Mouse (Mus musculus): ENCODE data around the gene Cdc14b.
A peak's percentile ranks its signal among the peaks of the same experiment; 100 is the strongest.

The Cdc14b gene

GRCm38 (mm10) chr13:64178746-64179652, 96.1 kb downstream of the Cdc14b start:
- no peak for DNase-seq (ENCODE audit: low spot score)

- no peak for DNase-seq (ENCODE audit: low spot score)
Measured at GRCm38 (mm10) chr13:64178000-64178399, 97.1 kb downstream of the Cdc14b start.

GRCm38 (mm10) chr13:64169746-64170145, 105.3 kb downstream of the Cdc14b start:
- no peak for DNase-seq (ENCODE audit: low spot score)

GRCm38 (mm10) chr13:64163147-64163715, 111.9 kb downstream of the Cdc14b start:
- peak; percentile 12 for DNase-seq (ENCODE audit: low spot score)

GRCm38 (mm10) chr13:64162626-64163025, 112.5 kb downstream of the Cdc14b start:
- peak; percentile 55 for DNase-seq (ENCODE audit: low spot score)

- DNase-seq (ENCODE audit: low spot score) = no peak
Measured at GRCm38 (mm10) chr13:64161916-64162611, 113.0 kb downstream of the Cdc14b start.

GRCm38 (mm10) chr13:64161548-64161915, 113.6 kb downstream of the Cdc14b start, which contains the start of gene Habp4:
Gene Habp4, plus strand, starts transcription at chr13:64161824.
- peak; percentile 100 for DNase-seq (ENCODE audit: low spot score)

GRCm38 (mm10) chr13:64156966-64157365, 118.1 kb downstream of the Cdc14b start:
- no peak for DNase-seq (ENCODE audit: low spot score)

- DNase-seq (ENCODE audit: low spot score) = peak; percentile 42
Measured at GRCm38 (mm10) chr13:64155171-64155571, 119.9 kb downstream of the Cdc14b start.

GRCm38 (mm10) chr13:64154651-64155050, 120.4 kb downstream of the Cdc14b start:
- DNase-seq (ENCODE audit: low spot score) = no peak

GRCm38 (mm10) chr13:64153751-64154267, 121.3 kb downstream of the Cdc14b start:
- peak; percentile 55 for DNase-seq (ENCODE audit: low spot score)

GRCm38 (mm10) chr13:64153083-64153682, 121.9 kb downstream of the Cdc14b start, which contains the start of gene Zfp367:
Gene Zfp367, minus strand, starts transcription at chr13:64153202.
- peak; percentile 98 for DNase-seq (ENCODE audit: low spot score)

GRCm38 (mm10) chr13:64152671-64153082, 122.4 kb downstream of the Cdc14b start:
- no peak for DNase-seq (ENCODE audit: low spot score)

GRCm38 (mm10) chr13:64152241-64152669, 122.8 kb downstream of the Cdc14b start:
- DNase-seq (ENCODE audit: low spot score) = peak; percentile 82

GRCm38 (mm10) chr13:64150121-64150520, 125.0 kb downstream of the Cdc14b start:
- DNase-seq (ENCODE audit: low spot score) = peak; percentile 12

Data from retina, embryonic 14.5 days (tissue).